Mouse (Mus musculus): ENCODE results near the gene Hip1r.

GRCm38 (mm10) chr5:123981250-123981554 lies 7.8 kb downstream of the Hip1r start:
- TF ChIP-seq TCF12 (IDR thresholded peaks at IDR 0.05; ENCODE audit: insufficient read depth, poor library complexity, severe bottlenecking) = no peak
- no peak for TF ChIP-seq E2F4 (IDR thresholded peaks at IDR 0.05; ENCODE audit: insufficient read depth)

All from myocyte (in vitro differentiated cells).